Mouse (Mus musculus) gastrocnemius, adult 8-10 months (tissue): ENCODE measurements around the gene Zfp422. TPM values are rescaled to one million over a fixed set of nuclear protein-coding genes. Genes with fewer than 3 reads are reported as not detected.
A peak's percentile ranks its signal among the peaks of the same experiment; 100 is the strongest.

Experiments used
- DNase-seq, 2 experiments: peaks; one replicate each; pipeline ENCODE4 v3.0.0; 2022; ENCODE audit warnings: low spot score in 2 of 2
- total RNA-seq, 4 experiments: library from RNA; stranded (reverse); gene quantifications; 2 replicates each; pipeline ENCODE4 v1.2.4; 2022

The Zfp422 gene
- 1 to 10 TPM; 5.9 to 7.9 (median 7.2) TPM for total RNA-seq

DNA sequence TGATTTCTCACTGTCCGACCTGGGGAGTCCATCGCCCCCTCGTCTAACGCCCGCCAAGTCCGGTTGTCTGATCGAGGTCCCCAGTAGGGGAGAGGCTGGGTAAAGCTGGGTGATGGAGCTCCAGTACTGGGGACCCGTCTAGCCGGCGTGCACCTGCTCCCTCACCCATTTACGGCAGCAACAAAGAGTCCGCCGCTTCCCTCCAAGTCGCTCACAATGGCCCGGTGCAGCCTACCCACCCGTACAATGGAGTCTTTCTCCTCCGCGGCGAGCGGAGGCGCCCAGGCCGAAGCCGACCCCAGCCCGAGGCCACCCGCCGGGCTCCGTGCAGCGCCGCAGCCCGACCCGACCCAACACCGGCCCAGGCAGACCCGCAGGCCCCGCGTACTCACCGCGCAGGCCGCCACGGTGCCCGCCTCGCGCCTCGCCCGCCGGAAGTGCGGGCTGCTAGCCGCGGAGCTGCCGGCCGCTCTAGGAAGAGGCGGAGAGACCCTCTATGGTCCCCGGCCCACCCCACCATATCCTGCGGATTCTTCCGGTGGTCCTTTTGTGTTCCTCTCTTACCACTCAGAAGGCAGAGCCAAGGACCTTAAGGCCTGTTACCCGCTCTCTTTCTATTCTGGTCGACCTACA is at the start of gene Zfp422:
Gene Zfp422, minus strand, starts transcription at position 461 of the 633 bp plus-strand sequence.
- peak in 1 of 2 experiments; percentile 33 for DNase-seq

GRCm38 (mm10) chr6:116677321-116677720 is 48.5 kb upstream of the Zfp422 start:
- no peak for DNase-seq

- no peak for DNase-seq
Observed at GRCm38 (mm10) chr6:116676355-116676913, 47.6 kb upstream of the Zfp422 start.

- DNase-seq, result no peak
Observed at GRCm38 (mm10) chr6:116674283-116674886, 45.6 kb upstream of the Zfp422 start.

DNA sequence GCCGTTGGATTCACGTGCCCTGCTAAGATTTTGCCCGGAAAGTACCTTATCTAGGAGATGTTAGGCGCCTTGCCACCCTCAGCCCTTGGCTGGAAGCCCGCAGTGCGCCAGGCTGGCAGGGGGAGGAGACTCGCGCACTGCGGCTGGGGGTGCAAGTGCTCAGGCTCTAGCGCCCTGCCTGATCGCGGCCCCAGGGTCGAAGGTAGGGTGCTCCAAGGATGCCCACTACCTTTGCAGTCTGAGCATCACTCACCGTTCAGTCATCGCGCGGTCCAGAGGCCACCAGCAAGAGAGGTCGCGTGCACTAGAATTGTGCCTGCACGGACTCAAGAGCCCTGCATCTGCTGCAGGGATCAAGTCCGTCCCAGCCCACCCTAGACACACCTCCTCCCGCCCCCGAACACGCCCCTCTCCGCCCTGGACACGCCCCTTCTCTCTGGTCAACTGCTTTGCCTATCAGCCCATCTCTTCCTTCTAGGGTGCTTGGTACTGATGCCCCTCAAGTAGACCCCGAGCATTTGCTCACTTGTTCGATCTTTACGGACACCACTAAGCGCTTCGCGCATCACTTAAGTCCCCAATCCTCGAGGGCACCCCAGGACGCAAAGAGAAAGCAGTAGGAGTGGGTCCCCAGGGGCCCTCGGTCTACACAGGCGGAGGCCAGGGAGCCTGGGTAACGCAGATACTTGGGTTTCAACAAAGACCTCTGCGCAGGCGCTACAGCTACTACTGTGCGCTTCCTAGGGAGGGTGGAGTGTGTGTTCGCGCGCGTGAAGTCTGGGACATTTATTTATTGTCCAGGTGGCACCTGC is 44.9 kb upstream of the Zfp422 start, which contains the start of gene Rassf4:
Gene Rassf4, minus strand, starts transcription at position 482 of the 812 bp plus-strand sequence.
- peak; percentile 48 to 62 for DNase-seq

- DNase-seq, result no peak
Observed at GRCm38 (mm10) chr6:116672349-116672748, 43.5 kb upstream of the Zfp422 start.

- DNase-seq, result no peak
Observed at GRCm38 (mm10) chr6:116671768-116672167, 43.0 kb upstream of the Zfp422 start.

GRCm38 (mm10) chr6:116671031-116671430 is 42.2 kb upstream of the Zfp422 start:
- DNase-seq, result no peak

DNA sequence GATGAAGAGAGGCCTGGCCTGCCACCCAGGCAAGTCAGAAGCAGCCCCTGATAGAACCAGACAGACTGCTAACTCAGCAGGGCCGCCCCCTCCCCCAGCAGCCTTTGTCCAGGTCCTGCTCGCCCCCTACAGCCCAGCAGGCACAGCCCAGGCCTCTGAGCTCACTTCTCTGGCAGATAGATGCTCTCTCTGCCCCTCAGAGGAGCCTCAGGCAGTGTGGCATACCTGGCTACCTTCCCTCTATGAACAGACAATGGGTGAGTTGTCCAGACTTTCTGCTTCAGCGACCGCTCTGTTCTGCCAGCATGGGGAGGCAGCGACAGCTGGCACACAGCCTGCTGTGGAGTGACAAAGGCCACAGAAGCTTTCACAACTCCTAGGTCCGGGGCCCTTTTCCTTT is 41.3 kb upstream of the Zfp422 start:
- no peak for DNase-seq

GRCm38 (mm10) chr6:116668682-116669470 is 40.1 kb upstream of the Zfp422 start:
- no peak for DNase-seq

DNA sequence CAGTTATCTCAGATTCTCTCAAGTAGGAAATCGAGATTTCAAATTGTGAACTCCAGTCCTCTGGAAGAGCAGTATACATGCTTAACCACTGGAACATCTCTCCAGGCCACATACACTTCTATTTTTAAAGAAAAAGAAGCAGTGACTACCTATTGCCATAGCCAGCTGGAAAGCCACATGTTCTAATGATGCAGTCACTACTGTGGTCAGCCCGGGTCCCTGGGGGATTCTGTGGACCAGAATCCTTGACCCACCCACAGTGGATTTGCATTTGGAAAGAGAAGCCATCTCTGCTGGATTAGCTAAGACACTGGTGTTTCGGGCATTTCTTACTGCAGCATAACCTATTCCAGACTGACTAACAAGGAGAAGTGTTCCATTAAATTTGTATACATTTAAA is 38.6 kb upstream of the Zfp422 start:
- DNase-seq, result no peak

GRCm38 (mm10) chr6:116666892-116667291 is 38.1 kb upstream of the Zfp422 start:
- no peak for DNase-seq

DNA sequence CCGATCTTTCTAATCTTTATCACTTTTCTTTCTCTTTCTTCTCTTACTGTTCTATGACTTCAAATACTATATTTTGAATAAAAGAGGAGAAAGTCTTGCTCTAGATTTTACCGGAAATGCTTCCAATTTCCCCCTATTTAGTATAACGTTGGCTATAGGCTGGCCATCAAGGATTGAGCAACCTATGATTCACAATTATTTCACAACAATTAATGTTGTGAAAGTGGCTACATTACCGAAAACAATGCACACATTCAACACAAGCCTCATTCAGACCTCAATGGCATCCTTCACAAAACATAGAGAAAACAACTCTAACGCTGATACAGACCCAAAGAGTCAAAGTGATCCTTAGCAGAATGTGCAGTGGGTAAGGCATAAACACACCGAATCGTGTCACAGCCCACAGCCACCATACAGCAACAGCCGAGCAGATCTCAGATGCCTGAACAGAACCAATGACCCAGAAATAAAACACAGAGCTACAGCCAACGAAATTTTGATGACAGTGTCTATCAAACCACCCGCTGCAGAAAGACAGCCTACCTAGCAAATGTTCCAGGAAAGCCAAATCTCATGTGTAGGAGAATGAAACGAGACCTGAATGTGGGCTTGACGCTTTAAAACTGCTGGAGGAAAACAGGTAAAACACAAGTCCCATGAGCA is 37.4 kb upstream of the Zfp422 start:
- DNase-seq, result no peak

- no peak for DNase-seq
Observed at GRCm38 (mm10) chr6:116664830-116665229, 36.0 kb upstream of the Zfp422 start.

DNA sequence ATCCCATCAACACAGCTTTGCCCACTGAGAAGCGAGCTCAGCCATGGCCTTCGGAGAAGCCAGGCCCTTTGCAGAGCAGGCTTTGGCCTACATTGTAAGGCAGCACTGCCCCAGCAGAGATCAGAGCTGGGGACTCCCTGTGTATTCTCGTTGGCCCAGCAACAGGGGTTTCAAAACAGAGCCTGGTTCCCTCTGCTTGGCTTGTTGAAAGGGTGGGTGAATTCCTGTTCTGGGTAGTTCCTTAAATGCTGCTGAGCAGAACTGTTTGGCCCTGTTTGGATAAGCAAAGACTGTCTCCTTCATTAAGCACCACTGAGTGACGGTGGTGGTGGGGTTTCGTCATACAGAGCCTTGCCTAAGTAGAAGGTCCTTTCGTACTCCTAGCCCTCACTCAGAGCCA is 35.2 kb upstream of the Zfp422 start:
- no peak for DNase-seq

DNA sequence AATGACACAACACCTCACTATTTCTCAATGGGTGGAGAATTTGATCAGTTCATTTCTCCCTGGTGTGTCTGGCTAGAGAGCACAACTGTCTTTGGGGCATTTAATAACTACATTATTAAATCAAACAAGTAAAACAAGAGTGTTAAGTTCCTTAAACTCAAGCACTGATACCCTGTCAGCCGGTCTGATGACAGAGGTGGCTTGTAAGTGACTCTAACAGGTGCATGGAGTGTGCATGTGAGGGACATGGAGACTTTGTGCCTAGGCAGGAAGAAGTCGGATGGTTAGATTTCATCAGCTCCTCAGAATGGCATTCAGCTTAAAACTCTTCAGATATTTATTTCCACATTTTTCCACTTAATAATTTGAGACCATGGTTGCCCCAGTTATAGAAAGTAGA is 34.6 kb upstream of the Zfp422 start:
- DNase-seq, result no peak

GRCm38 (mm10) chr6:116653684-116654454 is 25.1 kb upstream of the Zfp422 start:
- no peak for DNase-seq

DNA sequence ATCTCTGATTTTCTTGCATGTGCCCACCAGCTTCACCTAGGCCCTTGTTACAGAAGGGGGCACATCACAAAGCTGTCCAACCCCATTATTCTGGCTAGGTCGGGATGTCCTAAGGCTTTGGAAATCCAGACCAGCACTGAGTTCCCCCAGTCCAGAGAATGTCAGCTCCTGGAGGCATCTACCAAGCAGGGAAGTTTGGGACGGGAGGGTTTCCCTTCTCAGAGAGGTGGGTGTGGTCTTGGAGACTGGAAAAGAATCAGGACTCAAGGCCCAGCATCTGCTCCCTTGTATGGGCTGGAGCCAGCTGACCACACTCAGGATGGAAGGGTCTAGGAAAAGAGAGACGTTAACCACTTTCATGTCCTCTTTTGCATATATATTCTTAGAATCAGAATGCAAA is 24.4 kb upstream of the Zfp422 start:
- DNase-seq, result no peak

DNA sequence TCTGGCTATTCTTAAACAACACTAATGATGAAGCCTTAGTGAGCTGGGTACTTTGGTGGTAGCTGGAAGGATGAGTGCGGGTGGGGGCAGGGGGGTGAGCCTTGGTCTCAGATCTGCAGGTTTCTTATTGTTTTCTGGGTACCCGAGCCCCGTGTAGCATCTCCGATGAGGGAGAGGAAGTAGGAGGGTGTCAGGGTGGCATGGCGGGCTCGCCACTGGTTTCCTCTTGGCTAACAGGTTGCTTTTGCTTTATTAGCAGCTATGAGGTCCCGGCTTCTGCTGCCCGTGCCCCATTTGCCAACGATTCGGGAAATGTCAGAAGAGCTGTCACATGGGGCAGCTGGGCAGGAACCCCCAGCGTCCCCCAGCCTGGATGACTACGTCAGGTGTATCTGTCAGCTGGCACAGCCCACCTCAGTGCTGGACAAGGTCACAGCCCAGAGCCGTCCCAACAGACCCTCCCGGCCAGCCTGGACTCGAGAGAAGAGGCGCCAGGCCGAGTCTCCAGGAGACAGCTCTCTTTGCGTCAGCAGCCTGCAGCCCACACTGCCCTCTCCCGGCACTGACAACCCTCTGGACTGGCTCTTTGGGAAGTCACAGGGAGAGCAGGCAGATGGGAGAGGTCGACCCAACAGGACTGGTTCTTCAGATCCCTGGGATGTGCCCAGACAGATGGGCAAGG is 22.8 kb upstream of the Zfp422 start:
- DNase-seq, result peak in 1 of 2 experiments; percentile 22
